Mouse (Mus musculus) right cerebral cortex, postnatal 4 days (tissue): ENCODE results near the gene Tyrp1.

Experiments used
- DNase-seq: peaks from one replicate; pipeline ENCODE4 v3.0.0-alpha.2; 2022

The Tyrp1 gene

DNA sequence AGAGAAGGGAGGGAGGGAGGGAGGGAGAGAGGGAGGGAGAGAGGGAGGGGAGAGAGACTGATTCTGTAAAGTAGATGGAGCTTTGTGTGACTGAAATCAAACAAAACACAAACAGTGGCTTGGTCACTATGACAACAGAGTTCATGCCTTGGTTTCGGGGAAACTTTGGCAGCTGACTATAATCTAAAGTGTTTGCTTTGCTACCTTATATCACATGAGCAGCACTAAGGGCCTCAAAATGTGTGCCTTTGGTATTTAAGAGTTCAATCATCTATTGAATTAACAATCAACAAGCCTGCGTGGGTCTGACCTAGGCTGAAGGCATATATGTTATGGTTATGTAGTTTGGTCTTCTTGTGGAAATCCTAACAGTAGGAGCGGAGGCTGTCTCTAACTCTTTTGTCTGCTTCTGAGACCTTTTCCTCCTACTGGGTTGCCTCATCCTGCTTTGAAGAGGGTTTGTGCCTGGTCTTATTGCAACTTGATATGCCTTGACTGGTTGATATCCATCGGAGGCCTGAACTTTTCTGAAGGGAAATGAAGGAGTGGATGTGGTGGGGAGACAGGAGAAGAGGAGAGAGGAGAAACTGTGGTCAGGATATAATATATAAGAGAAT, 61.5 kb downstream of the Tyrp1 start:
- no peak for DNase-seq
